Mouse (Mus musculus): Measurements from ENCODE around the gene Mb21d2.

DNA sequence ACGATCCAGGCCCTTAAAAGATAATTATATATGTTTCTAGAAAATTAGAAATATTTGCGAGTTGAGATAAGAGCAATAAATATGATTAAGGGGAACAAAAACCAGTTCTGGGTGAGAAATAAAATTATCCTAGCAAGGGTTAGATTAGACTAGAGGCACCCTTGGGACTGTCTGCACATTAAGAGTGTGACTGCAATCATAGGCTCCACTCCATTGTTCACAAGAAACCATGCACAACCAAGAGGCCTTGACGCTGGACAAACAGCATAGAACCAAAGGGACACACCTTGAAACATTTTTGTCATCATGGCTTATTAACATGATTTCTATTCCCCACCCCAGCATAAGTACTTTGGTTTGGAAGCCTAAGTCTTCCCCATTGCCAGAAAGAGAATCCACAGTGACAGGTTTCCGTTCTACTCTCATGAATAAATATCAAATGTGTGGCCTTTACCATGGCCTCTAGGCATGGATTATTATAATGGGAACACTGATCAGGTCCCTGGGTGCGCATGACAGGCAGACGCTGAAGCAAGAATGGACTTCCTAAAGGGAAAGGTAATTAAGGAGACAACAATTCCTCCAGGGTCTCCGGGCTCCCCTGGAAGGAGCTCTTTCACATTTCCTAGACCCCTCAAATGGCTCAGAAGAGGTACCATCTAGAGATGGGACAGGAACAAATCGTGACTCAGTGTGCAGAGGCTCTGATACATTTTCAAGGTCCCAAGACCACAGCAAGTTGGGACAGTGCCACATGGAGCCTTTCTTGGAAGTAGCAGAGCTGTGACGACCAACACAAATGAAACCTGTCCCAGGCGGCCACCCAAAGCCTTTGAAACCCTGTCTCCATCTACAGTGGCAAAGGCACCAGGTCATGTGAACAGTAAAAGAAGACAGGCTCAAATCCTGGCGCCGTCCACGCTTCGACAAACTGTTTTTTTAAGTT, 26.6 kb downstream of the Mb21d2 start:
- TF ChIP-seq POLR2A (IDR thresholded peaks at IDR 0.05; ENCODE audit: borderline replicate concordance, extremely low read depth, insufficient read depth, insufficient read length, poor library complexity, severe bottlenecking) (no peak), CTCF (IDR thresholded peaks at IDR 0.05; ENCODE audit: borderline replicate concordance, extremely low read depth, insufficient read depth, insufficient read length) (no peak)
